Mouse (Mus musculus) adrenal gland, postnatal 25 days (tissue): ENCODE measurements at regions not wholly inside any gene's neighbourhood (a gene's known extent, or its start where the extent isn't known, plus 50 kb on each side); places are given as distances from the start of the nearest gene placed in this dataset.
"Not testable (repeated sequence)": the region's sequence is repeated elsewhere in the genome, so short reads cannot be mapped to it uniquely, and the experiment has no call there.

ENCODE experiments used
- DNase-seq: peaks from one replicate; pipeline ENCODE4 v3.0.0; 2021; ENCODE audit warnings: mixed read lengths

- DNase-seq, result no peak
Observed at GRCm38 (mm10) chr11:24296893-24297624, 219.2 kb downstream of the Bcl11a start.

- no peak for DNase-seq
Observed at GRCm38 (mm10) chr11:24297763-24298162, 219.9 kb downstream of the Bcl11a start.

- no peak for DNase-seq
Observed at GRCm38 (mm10) chr11:24300351-24300750, 222.5 kb downstream of the Bcl11a start.

- no peak for DNase-seq
Observed at GRCm38 (mm10) chr11:24301201-24301600, 223.3 kb downstream of the Bcl11a start.

GRCm38 (mm10) chr11:24305145-24305553 is 227.3 kb downstream of the Bcl11a start:
- DNase-seq, result peak; percentile 9

- DNase-seq, result no peak
Observed at GRCm38 (mm10) chr11:24305691-24306090, 227.8 kb downstream of the Bcl11a start.

GRCm38 (mm10) chr11:24306101-24306500 is 228.2 kb downstream of the Bcl11a start:
- no peak for DNase-seq

- no peak for DNase-seq
Observed at GRCm38 (mm10) chr11:24307601-24308252, 229.9 kb downstream of the Bcl11a start.

GRCm38 (mm10) chr11:24308253-24308633 is 230.4 kb downstream of the Bcl11a start:
- DNase-seq, result no peak

GRCm38 (mm10) chr11:24314046-24314445 is 236.2 kb downstream of the Bcl11a start:
- DNase-seq, result no peak

GRCm38 (mm10) chr11:24315582-24315981 is 237.7 kb downstream of the Bcl11a start:
- DNase-seq, result no peak

- DNase-seq, result no peak
Observed at GRCm38 (mm10) chr11:24316198-24316597, 238.3 kb downstream of the Bcl11a start.

- DNase-seq, result no peak
Observed at GRCm38 (mm10) chr11:24317989-24318735, 240.3 kb downstream of the Bcl11a start.

- no peak for DNase-seq
Observed at GRCm38 (mm10) chr11:24319222-24319621, 241.4 kb downstream of the Bcl11a start.

- DNase-seq, result not testable (repeated sequence)
Observed at GRCm38 (mm10) chr11:24322412-24322811, 244.6 kb downstream of the Bcl11a start.

- DNase-seq, result no peak
Observed at GRCm38 (mm10) chr11:24328481-24328880, 250.6 kb downstream of the Bcl11a start.

GRCm38 (mm10) chr11:24330366-24331124 is 252.7 kb downstream of the Bcl11a start:
- DNase-seq, result no peak

- DNase-seq, result no peak
Observed at GRCm38 (mm10) chr11:24332241-24332640, 254.4 kb downstream of the Bcl11a start.

- no peak for DNase-seq
Observed at GRCm38 (mm10) chr11:24333111-24333510, 255.3 kb downstream of the Bcl11a start.

- no peak for DNase-seq
Observed at GRCm38 (mm10) chr11:24335256-24335655, 257.4 kb downstream of the Bcl11a start.

GRCm38 (mm10) chr11:24338111-24338510 is 260.3 kb downstream of the Bcl11a start:
- peak; percentile 44 for DNase-seq

- DNase-seq, result no peak
Observed at GRCm38 (mm10) chr11:24339061-24339460, 261.2 kb downstream of the Bcl11a start.
